Mouse (Mus musculus) cortical plate, adult 2 months (tissue): ENCODE measurements around the gene Mettl9. TPM values are rescaled to one million over a fixed set of nuclear protein-coding genes. Genes with fewer than 3 reads are reported as not detected.
A peak's percentile ranks its signal among the peaks of the same experiment; 100 is the strongest.

Experiments
- H3K27ac ChIP-seq: fragments of 200-500 bp; 2 replicates; pipeline ENCODE4 v1.5.1; 2012; ENCODE audit warnings: low read length, control low read depth, inconsistent platforms; ENCODE audit not compliant: insufficient read depth
- H3K4me1 ChIP-seq: fragments of 200-500 bp; 2 replicates; pipeline ENCODE4 v1.6.1; 2011; ENCODE audit warnings: low read length; ENCODE audit not compliant: control insufficient read depth, insufficient read depth
- H3K4me3 ChIP-seq: fragments of 200-500 bp; 2 replicates; pipeline ENCODE4 v1.5.1; 2011; ENCODE audit warnings: mild to moderate bottlenecking, low read length, control low read depth; ENCODE audit not compliant: insufficient read depth
- CTCF ChIP-seq: fragments of 200-500 bp; IDR thresholded peaks from 2 replicates; pipeline ENCODE4 v1.5.1; 2011; ENCODE audit warnings: mild to moderate bottlenecking, control low read depth, low read length; ENCODE audit not compliant: insufficient read depth; ENCODE audit errors: extremely low read depth
- POLR2A ChIP-seq: fragments of 200-500 bp; IDR thresholded peaks from 2 replicates; pipeline ENCODE4 v1.6.1; 2011; ENCODE audit warnings: mild to moderate bottlenecking, low read length, control low read depth; ENCODE audit not compliant: insufficient read depth; ENCODE audit errors: extremely low read depth
- polyA plus RNA-seq: library from polyadenylated mRNA; depleted of rRNA; stranded (reverse); fragments of >200 nt; gene quantifications from 2 replicates; pipeline ENCODE4 v1.2.3, GENCODE M21; 2012

Mettl9 gene
- polyA plus RNA-seq, 1 experiment = 55.7 TPM

- Histone ChIP-seq H3K4me3 (no peak overlapping the region), H3K4me1 (no peaks in the 10 kb centered on the region), H3K27ac (no peak overlapping the region)
- TF ChIP-seq CTCF = no peak
- no peak for TF ChIP-seq POLR2A
Measured at GRCm38 (mm10) chr7:121074801-121075400, 40.7 kb downstream of the Mettl9 start.

- no peak overlapping the region for H3K4me3 ChIP-seq
- TF ChIP-seq POLR2A (no peak), CTCF (no peak)
- H3K27ac ChIP-seq = no peak overlapping the region
- H3K4me1 ChIP-seq = no peaks in the 10 kb centered on the region
Measured at GRCm38 (mm10) chr7:121075416-121075815, 41.2 kb downstream of the Mettl9 start.

- no peak overlapping the region for H3K27ac ChIP-seq
- H3K4me1 ChIP-seq = no peaks in the 10 kb centered on the region
- H3K4me3 ChIP-seq = no peak overlapping the region
- TF ChIP-seq CTCF = no peak
- TF ChIP-seq POLR2A = no peak
Measured at GRCm38 (mm10) chr7:121077311-121077710, 43.1 kb downstream of the Mettl9 start.

- Histone ChIP-seq H3K27ac (no peak overlapping the region), H3K4me3 (no peak overlapping the region), H3K4me1 (no peaks in the 10 kb centered on the region)
- TF ChIP-seq CTCF = peak; percentile 83
- TF ChIP-seq POLR2A = no peak
Measured at GRCm38 (mm10) chr7:121077829-121078228, 43.6 kb downstream of the Mettl9 start.

DNA sequence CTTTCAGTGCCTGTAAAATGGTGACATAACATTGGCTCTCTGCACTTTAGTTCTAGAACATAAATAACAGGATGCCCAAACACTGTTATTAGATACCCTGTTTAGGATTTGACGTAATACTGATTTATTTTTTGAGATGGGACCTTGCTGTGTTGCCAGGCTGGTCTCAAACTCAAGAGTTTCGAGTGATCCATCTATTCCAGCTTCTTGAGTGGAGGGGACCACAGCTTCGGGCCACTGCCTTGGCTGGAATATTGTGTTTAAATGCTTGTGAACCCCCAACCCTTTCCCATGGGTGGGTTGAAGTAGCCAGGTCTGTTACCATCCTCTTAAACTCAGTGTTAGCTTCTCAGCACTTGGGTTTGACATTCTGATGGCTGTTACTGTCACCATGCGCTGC is 47.1 kb downstream of the Mettl9 start, which contains the start of gene Otoa:
TSS of gene Otoa (plus strand) at position 301 of the 400 bp plus-strand sequence.
- no peak within 1 kb of the TSS for H3K4me3 ChIP-seq
- no peaks in the 10 kb centered on the region for H3K4me1 ChIP-seq
- H3K27ac ChIP-seq = no peak within 1 kb of the TSS
- TF ChIP-seq CTCF = no peak
- TF ChIP-seq POLR2A = no peak

DNA sequence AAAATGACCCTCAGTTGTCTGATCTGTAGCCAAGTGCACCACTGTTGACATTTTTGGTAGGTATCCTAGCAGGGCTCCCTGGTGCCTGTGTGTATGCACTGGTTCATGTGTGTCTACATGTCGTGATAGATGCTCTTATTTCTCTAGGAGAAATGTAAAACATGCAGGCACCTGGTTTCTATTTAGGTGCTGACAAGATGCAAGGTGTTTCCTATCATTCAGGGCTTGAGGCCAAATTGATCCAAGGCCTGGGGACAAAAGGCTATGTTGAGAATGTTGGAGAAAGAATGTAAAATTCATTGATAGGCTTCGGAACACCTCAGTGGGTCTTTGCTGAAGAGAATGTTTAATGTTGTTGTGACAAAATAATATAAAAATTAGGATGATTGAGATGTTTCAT is 47.6 kb downstream of the Mettl9 start:
- no peak overlapping the region for H3K27ac ChIP-seq

DNA sequence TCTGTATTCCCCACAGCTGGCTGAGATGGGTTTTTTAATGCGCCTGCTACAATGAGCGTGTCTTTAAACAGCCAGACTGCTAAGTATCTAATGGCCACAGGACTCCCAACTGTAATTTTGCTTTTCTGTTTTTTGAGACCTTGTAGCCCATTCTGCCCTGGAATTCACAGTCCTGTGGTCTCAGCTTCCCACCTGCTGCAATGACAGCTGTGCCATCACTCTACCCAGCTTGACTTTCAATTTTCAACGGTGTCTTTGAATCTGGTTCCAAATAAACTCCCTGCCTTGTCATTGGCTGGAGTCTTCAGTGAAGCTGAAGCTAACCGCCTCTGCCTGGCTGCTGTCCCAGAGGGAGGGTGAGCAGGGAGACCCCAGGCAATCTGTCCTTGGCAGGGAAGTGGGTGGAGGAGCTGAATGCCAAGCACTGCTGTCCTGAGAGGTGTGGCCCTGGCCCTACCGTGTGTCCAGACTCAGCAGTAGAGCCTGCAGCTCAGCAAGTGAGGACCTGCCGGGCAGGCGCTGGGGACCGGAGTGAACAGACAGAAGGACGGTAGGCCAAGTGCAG is 48.8 kb downstream of the Mettl9 start:
- Histone ChIP-seq H3K4me3 (no peak overlapping the region), H3K27ac (no peak overlapping the region)

More for the DNA sequence above, 47.6 kb downstream of the Mettl9 start:
- TF ChIP-seq CTCF (no peak), POLR2A (no peak)
- no peak overlapping the region for H3K4me3 ChIP-seq
- no peaks in the 10 kb centered on the region for H3K4me1 ChIP-seq

DNA sequence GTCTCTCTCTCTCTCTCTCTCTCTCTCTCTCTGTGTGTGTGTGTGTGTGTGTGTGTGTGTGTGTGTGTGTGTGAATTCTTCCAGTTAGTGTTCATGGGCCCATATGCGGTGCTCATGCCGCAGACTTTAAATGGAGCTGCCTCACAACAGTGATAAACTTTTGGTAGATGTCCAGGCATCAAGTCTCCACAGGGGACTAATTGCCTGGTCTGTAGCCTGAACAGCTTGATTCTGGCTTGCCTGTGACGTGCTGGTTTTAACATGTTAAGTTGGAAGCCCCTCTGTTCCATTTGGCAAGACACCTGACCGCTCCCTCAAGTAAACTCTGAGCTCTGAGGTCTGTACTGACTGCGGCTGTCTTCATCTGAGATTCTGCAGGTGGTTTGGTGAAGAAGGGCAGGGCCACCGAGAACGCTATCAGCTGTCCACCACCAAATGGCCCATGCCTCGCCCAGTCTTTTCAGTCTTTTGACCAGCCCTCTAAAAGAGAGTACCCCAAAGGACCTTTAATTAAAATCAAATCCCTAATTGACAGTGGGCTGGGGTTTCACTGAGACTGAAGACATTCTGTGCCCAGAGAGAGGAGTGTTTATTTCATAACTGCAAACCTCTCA is 50.7 kb downstream of the Mettl9 start:
- Histone ChIP-seq H3K27ac (no peak overlapping the region), H3K4me1 (no peaks in the 10 kb centered on the region), H3K4me3 (no peak overlapping the region)
- TF ChIP-seq CTCF (no peak), POLR2A (no peak)

More for the DNA sequence above, 48.8 kb downstream of the Mettl9 start:
- no peak for TF ChIP-seq CTCF
- TF ChIP-seq POLR2A = no peak
- no peaks in the 10 kb centered on the region for H3K4me1 ChIP-seq

- TF ChIP-seq CTCF (no peak), POLR2A (no peak)
Measured at GRCm38 (mm10) chr7:121085500-121085899, 51.3 kb downstream of the Mettl9 start.

DNA sequence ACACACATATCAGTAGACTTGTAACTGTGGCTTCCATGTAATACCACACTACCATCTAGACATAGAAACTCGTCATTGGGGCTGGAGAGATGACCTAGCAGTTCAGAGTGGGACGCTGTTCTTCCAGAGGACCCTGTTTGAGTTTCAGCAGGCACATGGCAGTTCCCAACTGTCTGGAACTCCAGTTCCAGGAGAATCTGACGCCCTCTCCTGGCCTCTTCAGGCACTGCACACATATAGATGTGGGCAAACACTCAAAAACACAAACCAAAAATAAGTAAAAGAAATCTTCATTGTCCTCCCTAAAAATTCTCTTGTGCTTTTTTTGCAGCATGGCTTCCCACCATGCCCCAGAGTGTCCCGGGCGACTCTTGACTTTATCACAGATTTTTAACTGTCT is 54.5 kb downstream of the Mettl9 start:
- no peak overlapping the region for H3K27ac ChIP-seq
- TF ChIP-seq POLR2A = no peak
- TF ChIP-seq CTCF = no peak
- no peaks in the 10 kb centered on the region for H3K4me1 ChIP-seq
- H3K4me3 ChIP-seq = no peak overlapping the region

More at GRCm38 (mm10) chr7:121085500-121085899, 51.3 kb downstream of the Mettl9 start:
- no peak overlapping the region for H3K27ac ChIP-seq
- no peaks in the 10 kb centered on the region for H3K4me1 ChIP-seq
- no peak overlapping the region for H3K4me3 ChIP-seq
